Mouse (Mus musculus) spleen, postnatal 0 days (tissue): ENCODE measurements around the gene Serp1. TPM values are rescaled to one million over a fixed set of nuclear protein-coding genes. Genes with fewer than 3 reads are reported as not detected.

ENCODE experiments used
- polyA plus RNA-seq: library from polyadenylated mRNA; unstranded; fragments of >200 nt; fragmentation: Nextera tagmentation; extraction: Ambion mirVana; gene quantifications from 2 replicates; pipeline ENCODE4 v1.2.1, GENCODE M21; 2015

Serp1 gene
- 72.0 and 83.0 TPM in 2 replicates for polyA plus RNA-seq

GRCm38 (mm10) chr3:58525652-58526407 lies at the start of gene Serp1, which contains the start of gene Eif2a:
Gene Serp1, minus strand, starts transcription at chr3:58525892.
Gene Eif2a, plus strand, starts transcription at chr3:58525821.

Other genes with a start within 250 kb of the Serp1 start
- 8.2 and 8.4 TPM in 2 replicates for gene Tsc22d2, start 111.2 kb downstream of the Serp1 start, polyA plus RNA-seq
- 34.4 and 34.9 TPM in 2 replicates for gene Eif2a, start 71 bp downstream of the Serp1 start, polyA plus RNA-seq
- 18.4 and 19.3 TPM in 2 replicates for gene Selenot, start 50.7 kb upstream of the Serp1 start, polyA plus RNA-seq
- gene Erich6, start 111.3 kb upstream of the Serp1 start, polyA plus RNA-seq = not detected in 2 replicates
- 1.9 and 2.5 TPM in 2 replicates for gene Siah2, start 166.5 kb upstream of the Serp1 start, polyA plus RNA-seq